Mouse (Mus musculus) testis, adult 2 months (tissue): Measurements from ENCODE around the gene Cul7.

Source experiments
- CTCF ChIP-seq: fragments of 200-500 bp; IDR thresholded peaks from 2 replicates; pipeline ENCODE4 v1.5.1; 2012; ENCODE audit warnings: low read depth, mild to moderate bottlenecking, inconsistent platforms, low read length, moderate library complexity; ENCODE audit not compliant: control insufficient read depth, insufficient read depth, insufficient replicate concordance
- POLR2A ChIP-seq: fragments of 200-500 bp; IDR thresholded peaks from 2 replicates; pipeline ENCODE4 v1.6.1; 2012; ENCODE audit warnings: low read depth, mild to moderate bottlenecking, inconsistent platforms, low read length, moderate library complexity; ENCODE audit not compliant: control insufficient read depth

GRCm38 (mm10) chr17:46685913-46686312 is 35.8 kb downstream of the Cul7 start:
- TF ChIP-seq POLR2A (no peak), CTCF (no peak)
